Mouse (Mus musculus) testis, adult 2 months (tissue): ENCODE data around the gene Nr2e3.

ENCODE experiments used
- CTCF ChIP-seq: fragments of 200-500 bp; IDR thresholded peaks from 2 replicates; pipeline ENCODE4 v1.5.1; 2012; ENCODE audit warnings: low read depth, mild to moderate bottlenecking, inconsistent platforms, low read length, moderate library complexity; ENCODE audit not compliant: control insufficient read depth, insufficient read depth, insufficient replicate concordance
- POLR2A ChIP-seq: fragments of 200-500 bp; IDR thresholded peaks from 2 replicates; pipeline ENCODE4 v1.6.1; 2012; ENCODE audit warnings: low read depth, mild to moderate bottlenecking, inconsistent platforms, low read length, moderate library complexity; ENCODE audit not compliant: control insufficient read depth

DNA sequence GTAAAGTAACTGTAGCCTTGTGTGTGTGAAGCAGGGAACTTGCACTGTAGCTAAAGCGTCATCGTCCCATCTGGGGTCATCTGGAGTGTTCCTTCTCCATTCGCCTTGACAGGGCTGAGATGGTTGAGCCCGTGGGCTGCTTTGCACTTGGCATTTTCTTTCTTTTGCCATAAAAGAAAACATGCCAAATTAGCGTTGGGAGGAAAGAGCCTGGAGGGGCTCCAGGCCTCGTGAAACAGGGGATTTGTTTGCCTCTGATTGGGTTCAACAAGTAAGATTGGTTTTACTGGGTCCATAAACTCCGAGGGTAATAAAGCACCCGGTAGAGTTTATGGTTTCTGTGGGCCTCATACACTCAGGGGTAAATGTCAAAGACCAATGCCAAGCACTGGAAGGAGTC lies 41.9 kb upstream of the Nr2e3 start:
- TF ChIP-seq POLR2A (no peak), CTCF (no peak)
